ENCODE assay signal across 8 mouse cellular contexts in genomic region chr12:79732355-79733115, GRCm38 (mm10).
DNase-seq lines count a peak whose midpoint lies in the region; ATAC-seq and TF ChIP-seq lines count a peak whose summit lies in the region.

No protein-coding gene starts in this region.

- H3K27me3 ChIP-seq in heart, embryonic 10.5 days (ENCODE audit: insufficient read depth, poor library complexity, severe bottlenecking): no peaks in the 10 kb centered on the region
- no peaks in the 10 kb centered on the region for H3K27me3 ChIP-seq in liver, embryonic 11.5 days (replicated peaks; ENCODE audit: control insufficient read depth, insufficient read depth, low read length)

- no peak overlapping the region for H3K9ac ChIP-seq in liver, embryonic 11.5 days (ENCODE audit: low read depth, low read length)

- peaks cover 10% of the 10 kb centered on the region for H3K9me3 ChIP-seq in heart, embryonic 10.5 days
- H3K9me3 ChIP-seq in liver, embryonic 11.5 days (ENCODE audit: control insufficient read depth, low read length): peaks cover 10% of the 10 kb centered on the region

- WGBS in heart, embryonic 10.5 days: 61% methylated on average over 12 of the region's 12 CpGs
- WGBS in liver, embryonic 11.5 days: 45% methylated on average over 12 of the region's 12 CpGs

- peak; percentile 68 for ATAC-seq in liver, embryonic 11.5 days (replicated peaks; ENCODE audit: low FRiP score)

- peak overlapping the region; percentile 63 for H3K27ac ChIP-seq in gastrocnemius, adult 2 months
- no peak overlapping the region for H3K27ac ChIP-seq in heart, embryonic 10.5 days
- H3K27ac ChIP-seq in liver, embryonic 11.5 days (ENCODE audit: low read depth, low read length): no peak overlapping the region

- no peak overlapping the region for H3K4me2 ChIP-seq in liver, embryonic 11.5 days

- H3K4me1 ChIP-seq in heart, embryonic 10.5 days: peaks cover 3% of the 10 kb centered on the region; the same call in 1 of the 2 replicates
- peaks cover 11% of the 10 kb centered on the region; the same call in 1 of the 2 replicates for H3K4me1 ChIP-seq in liver, embryonic 11.5 days (replicated peaks; ENCODE audit: control insufficient read depth, insufficient read depth, low read length)

- DNase-seq in gastrocnemius, adult 2 months: no peak
- DNase-seq in gastrocnemius, postnatal 36 days: no peak
- peak; percentile 88 for DNase-seq in MEL-GATA-1-ER (ENCODE audit: extremely low read depth, low read depth)
- DNase-seq in heart, embryonic 10.5 days (ENCODE audit: low spot score): peak; percentile 72
- DNase-seq in liver, embryonic 11.5 days (ENCODE audit: low spot score): no peak
- no peak for DNase-seq in adrenal gland, adult 18-20 months (ENCODE audit: low spot score in 2 of 2)
- DNase-seq in adrenal gland, adult 2 months: no peak
- no peak for DNase-seq in kidney, adult 18-20 months

- no peak for TF ChIP-seq CTCF in gastrocnemius, adult 2 months (IDR thresholded peaks at IDR 0.05)

- no peak overlapping the region for H3K4me3 ChIP-seq in gastrocnemius, adult 2 months
- no peak overlapping the region for H3K4me3 ChIP-seq in heart, embryonic 10.5 days
- H3K4me3 ChIP-seq in liver, embryonic 11.5 days (ENCODE audit: low read depth, low read length): no peak overlapping the region

- intact Hi-C loops in gastrocnemius, adult 2 months (cut with DNase I): no loop called here
- intact Hi-C loops in gastrocnemius, postnatal 36 days (cut with DNase I): no loop called here

- peaks cover 3% of the 10 kb centered on the region; the same call in 1 of the 2 replicates for H3K36me3 ChIP-seq in heart, embryonic 10.5 days
- H3K36me3 ChIP-seq in liver, embryonic 11.5 days (ENCODE audit: control insufficient read depth, insufficient read depth, low read length): no peaks in the 10 kb centered on the region

Comparison
In these comparisons a context has a peak if more than half of its experiments do, and no peak if none do; other contexts are left out.
1. DNase-seq: peak in MEL-GATA-1-ER (single experiment) and heart, embryonic 10.5 days (single experiment); none in gastrocnemius, adult 2 months (single experiment), gastrocnemius, postnatal 36 days (0 of 2), liver, embryonic 11.5 days (single experiment), adrenal gland, adult 18-20 months (0 of 2), adrenal gland, adult 2 months (single experiment) and kidney, adult 18-20 months (single experiment).